Mouse (Mus musculus) midbrain, postnatal 0 days (tissue): ENCODE measurements at regions not wholly inside any gene's neighbourhood (a gene's known extent, or its start where the extent isn't known, plus 50 kb on each side); places are given as distances from the start of the nearest gene placed in this dataset.

ENCODE experiments used
- ATAC-seq: fragments of 200-750 bp; cut with Nextera tagmentation; 2 replicates; pipeline ENCODE4 v1.8.0; 2017; ENCODE audit warnings: moderate number of reproducible peaks, mild to moderate bottlenecking, moderate TSS enrichment, moderate library complexity; ENCODE audit not compliant: low FRiP score
- DNase-seq: peaks from one replicate; pipeline ENCODE4 v3.0.0-alpha.2; 2015; ENCODE audit warnings: low spot score
- H3K27ac ChIP-seq: fragments of 300-500 bp; sonication (generic); 2 replicates; pipeline ENCODE4 v1.5.1; 2014; ENCODE audit warnings: low read depth, mild to moderate bottlenecking, low read length, mixed read lengths
- H3K27me3 ChIP-seq: fragments of 300-500 bp; sonication (generic); 2 replicates; pipeline ENCODE4 v1.6.1; 2014; ENCODE audit warnings: low read length, control low read depth, mixed read lengths; ENCODE audit not compliant: insufficient read depth
- H3K36me3 ChIP-seq: fragments of 300-500 bp; sonication (generic); 2 replicates; pipeline ENCODE4 v1.6.1; 2014; ENCODE audit warnings: low read length, control low read depth, mixed read lengths; ENCODE audit not compliant: insufficient read depth
- H3K4me1 ChIP-seq: fragments of 300-500 bp; sonication (generic); 2 replicates; pipeline ENCODE4 v1.6.1; 2014; ENCODE audit warnings: mild to moderate bottlenecking, control low read depth, antibody characterized with exemption, low read length, mixed read lengths; ENCODE audit not compliant: insufficient read depth
- H3K4me2 ChIP-seq: fragments of 300-500 bp; sonication (generic); 2 replicates; pipeline ENCODE4 v1.6.1; 2014; ENCODE audit warnings: low read depth, mild to moderate bottlenecking, low read length, mixed read lengths; ENCODE audit not compliant: poor library complexity, severe bottlenecking
- H3K4me3 ChIP-seq: fragments of 300-500 bp; sonication (generic); 2 replicates; pipeline ENCODE4 v1.5.1; 2014; ENCODE audit warnings: low read depth, mild to moderate bottlenecking, low read length, moderate library complexity
- H3K9ac ChIP-seq: fragments of 300-500 bp; sonication (generic); replicated peaks from 2 replicates; pipeline ENCODE4 v1.6.1; 2014; ENCODE audit warnings: mild to moderate bottlenecking, low read length, moderate library complexity, mixed read lengths; ENCODE audit not compliant: poor library complexity, severe bottlenecking
- H3K9me3 ChIP-seq: fragments of 300-500 bp; sonication (generic); 2 replicates; pipeline ENCODE4 v1.6.1; 2016; ENCODE audit warnings: low read length, control low read depth
- CTCF ChIP-seq: IDR thresholded peaks from 2 replicates; pipeline ENCODE4 v1.5.1; 2016; ENCODE audit warnings: antibody characterized with exemption, mild to moderate bottlenecking
- WGBS: fragments of 180-500 bp; shearing (Covaris S2); extraction: QIAGEN DNeasy Blood & Tissue Kit; methylation state at CpG from one replicate; pipeline ENCODE4 v1.1.7; 2014; 5-methylcytosine and 5-hydroxymethylcytosine counted together

GRCm38 (mm10) chr8:125619336-125619906 lies 49.8 kb upstream of the Sipa1l2 start:
- peak; percentile 51 for TF ChIP-seq CTCF
- ATAC-seq, result no peak
- H3K4me2 ChIP-seq, result no peak overlapping the region
- no peaks in the 10 kb centered on the region for H3K27me3 ChIP-seq
- DNase-seq, result peak; percentile 69
- H3K4me1 ChIP-seq, result peaks cover 3% of the 10 kb centered on the region; the same call in 1 of the 2 replicates
- H3K9ac ChIP-seq, result no peak overlapping the region
- no peak overlapping the region for H3K27ac ChIP-seq
- 28% methylated on average over 12 of the region's 12 CpGs for WGBS
- no peaks in the 10 kb centered on the region for H3K36me3 ChIP-seq
- no peaks in the 10 kb centered on the region for H3K9me3 ChIP-seq
- H3K4me3 ChIP-seq, result no peak overlapping the region
